Mouse (Mus musculus): ENCODE data around the gene Olfr1164. TPM values are rescaled to one million over a fixed set of nuclear protein-coding genes. Genes with fewer than 3 reads are reported as not detected.

Gene Olfr1164
- not detected in 2 replicates for polyA plus RNA-seq (2016; fragmentation: Nextera tagmentation; extraction: Ambion mirVana)

GRCm38 (mm10) chr2:88093866-88094265 lies at the start of gene Olfr1164:
TSS of gene Olfr1164 (minus strand) at chr2:88093966.
- no peaks in the 10 kb centered on the region for H3K4me1 ChIP-seq
- no peaks in the 10 kb centered on the region for H3K9me3 ChIP-seq
- H3K27ac ChIP-seq = no peak within 1 kb of the TSS
- H3K4me3 ChIP-seq = no peak within 1 kb of the TSS
- 80% methylated on average over 4 of the region's 4 CpGs for WGBS
- no peak for DNase-seq (ENCODE audit: extremely low spot score, low spot score)
- no peaks in the 10 kb centered on the region for H3K36me3 ChIP-seq (replicated peaks)
- no peaks in the 10 kb centered on the region for H3K27me3 ChIP-seq (ENCODE audit: poor library complexity, severe bottlenecking)

GRCm38 (mm10) chr2:88128172-88128571 lies 34.4 kb upstream of the Olfr1164 start, which contains the start of gene Olfr1166:
TSS of gene Olfr1166 (minus strand) at chr2:88128272.
- Histone ChIP-seq H3K4me1 (no peaks in the 10 kb centered on the region), H3K36me3 (replicated peaks) (no peaks in the 10 kb centered on the region), H3K9me3 (no peaks in the 10 kb centered on the region), H3K27me3 (ENCODE audit: poor library complexity, severe bottlenecking) (no peaks in the 10 kb centered on the region), H3K27ac (no peak within 1 kb of the TSS), H3K4me3 (no peak within 1 kb of the TSS)
- no peak for DNase-seq (ENCODE audit: extremely low spot score, low spot score)
- 98% methylated on average over 1 of the region's 1 CpGs for WGBS

- no peak for DNase-seq (ENCODE audit: extremely low spot score, low spot score)
- no peaks in the 10 kb centered on the region for H3K36me3 ChIP-seq (replicated peaks)
- no peak within 1 kb of the TSS for H3K4me3 ChIP-seq
- H3K9me3 ChIP-seq = no peaks in the 10 kb centered on the region
- no peak within 1 kb of the TSS for H3K27ac ChIP-seq
- no peaks in the 10 kb centered on the region for H3K27me3 ChIP-seq (ENCODE audit: poor library complexity, severe bottlenecking)
- H3K4me1 ChIP-seq = no peaks in the 10 kb centered on the region
Observed at GRCm38 (mm10) chr2:88071730-88072129, 22.0 kb downstream of the Olfr1164 start, which contains the start of gene Olfr1163. TSS of gene Olfr1163 (minus strand) at chr2:88071830.

- Histone ChIP-seq H3K27ac (no peak overlapping the region), H3K36me3 (replicated peaks) (no peaks in the 10 kb centered on the region), H3K27me3 (ENCODE audit: poor library complexity, severe bottlenecking) (no peaks in the 10 kb centered on the region), H3K4me1 (no peaks in the 10 kb centered on the region), H3K9me3 (0 out of 2 replicates have a peak, but pooled peaks cover 4% of the 10 kb centered on the region), H3K4me3 (no peak overlapping the region)
- WGBS = 83% methylated on average over 2 of the region's 2 CpGs
- no peak for DNase-seq (ENCODE audit: extremely low spot score, low spot score)
Observed at GRCm38 (mm10) chr2:88063587-88063986, 30.2 kb downstream of the Olfr1164 start.

GRCm38 (mm10) chr2:88051029-88051428 lies 42.7 kb downstream of the Olfr1164 start, which contains the start of gene Olfr1162:
TSS of gene Olfr1162 (minus strand) at chr2:88051129.
- no peak within 1 kb of the TSS for H3K4me3 ChIP-seq
- H3K27ac ChIP-seq = no peak within 1 kb of the TSS
- H3K4me1 ChIP-seq = no peaks in the 10 kb centered on the region
- H3K9me3 ChIP-seq = no peaks in the 10 kb centered on the region
- DNase-seq (ENCODE audit: extremely low spot score, low spot score) = no peak
- H3K27me3 ChIP-seq (ENCODE audit: poor library complexity, severe bottlenecking) = no peaks in the 10 kb centered on the region
- no peaks in the 10 kb centered on the region for H3K36me3 ChIP-seq (replicated peaks)
- WGBS = 93% methylated on average over 1 of the region's 1 CpGs

Other genes with a start within 250 kb of the Olfr1164 start
- not detected in 2 replicates for gene Olfr1150-ps1, start 250.0 kb downstream of the Olfr1164 start, polyA plus RNA-seq (2016; fragmentation: Nextera tagmentation; extraction: Ambion mirVana)
- gene Olfr1151, start 238.1 kb downstream of the Olfr1164 start, polyA plus RNA-seq (2016; fragmentation: Nextera tagmentation; extraction: Ambion mirVana) = not detected in 2 replicates
- not detected in 2 replicates for gene Olfr1152, start 227.5 kb downstream of the Olfr1164 start, polyA plus RNA-seq (2016; fragmentation: Nextera tagmentation; extraction: Ambion mirVana)
- not detected in 2 replicates for gene Olfr1153, start 199.0 kb downstream of the Olfr1164 start, polyA plus RNA-seq (2016; fragmentation: Nextera tagmentation; extraction: Ambion mirVana)
- not detected in 2 replicates for gene Olfr1154, start 188.8 kb downstream of the Olfr1164 start, polyA plus RNA-seq (2016; fragmentation: Nextera tagmentation; extraction: Ambion mirVana)
- gene Olfr1155, start 148.8 kb downstream of the Olfr1164 start, polyA plus RNA-seq (2016; fragmentation: Nextera tagmentation; extraction: Ambion mirVana) = not detected in 2 replicates
- not detected in 2 replicates for gene Olfr1156, start 140.9 kb downstream of the Olfr1164 start, polyA plus RNA-seq (2016; fragmentation: Nextera tagmentation; extraction: Ambion mirVana)
- not detected in 2 replicates for gene Olfr1157, start 125.7 kb downstream of the Olfr1164 start, polyA plus RNA-seq (2016; fragmentation: Nextera tagmentation; extraction: Ambion mirVana)
- not detected in 2 replicates for gene Olfr74, start 119.3 kb downstream of the Olfr1164 start, polyA plus RNA-seq (2016; fragmentation: Nextera tagmentation; extraction: Ambion mirVana)
- not detected in 2 replicates for gene Olfr1158, start 103.9 kb downstream of the Olfr1164 start, polyA plus RNA-seq (2016; fragmentation: Nextera tagmentation; extraction: Ambion mirVana)
- not detected in 2 replicates for gene Olfr1160, start 85.7 kb downstream of the Olfr1164 start, polyA plus RNA-seq (2016; fragmentation: Nextera tagmentation; extraction: Ambion mirVana)
- gene Olfr1161, start 71.2 kb downstream of the Olfr1164 start, polyA plus RNA-seq (2016; fragmentation: Nextera tagmentation; extraction: Ambion mirVana) = not detected in 2 replicates
- gene Olfr73, start 56.3 kb downstream of the Olfr1164 start, polyA plus RNA-seq (2016; fragmentation: Nextera tagmentation; extraction: Ambion mirVana) = not detected in 2 replicates
- not detected in 2 replicates for gene Olfr1162, start 42.8 kb downstream of the Olfr1164 start, polyA plus RNA-seq (2016; fragmentation: Nextera tagmentation; extraction: Ambion mirVana)
- gene Olfr1163, start 22.1 kb downstream of the Olfr1164 start, polyA plus RNA-seq (2016; fragmentation: Nextera tagmentation; extraction: Ambion mirVana) = not detected in 2 replicates
- gene Olfr1166, start 34.3 kb upstream of the Olfr1164 start, polyA plus RNA-seq (2016; fragmentation: Nextera tagmentation; extraction: Ambion mirVana) = not detected in 2 replicates
- gene Olfr1167, start 61.2 kb upstream of the Olfr1164 start, polyA plus RNA-seq (2016; fragmentation: Nextera tagmentation; extraction: Ambion mirVana) = not detected in 2 replicates
- gene Olfr1168, start 87.9 kb upstream of the Olfr1164 start, polyA plus RNA-seq (2016; fragmentation: Nextera tagmentation; extraction: Ambion mirVana) = not detected in 2 replicates
- gene Olfr1170, start 134.4 kb upstream of the Olfr1164 start, polyA plus RNA-seq (2016; fragmentation: Nextera tagmentation; extraction: Ambion mirVana) = not detected in 2 replicates
- gene Olfr1173, start 185.9 kb upstream of the Olfr1164 start, polyA plus RNA-seq (2016; fragmentation: Nextera tagmentation; extraction: Ambion mirVana) = not detected in 2 replicates
- not detected in 2 replicates for gene Olfr1174-ps, start 221.2 kb upstream of the Olfr1164 start, polyA plus RNA-seq (2016; fragmentation: Nextera tagmentation; extraction: Ambion mirVana)
- gene Olfr1175-ps, start 233.2 kb upstream of the Olfr1164 start, polyA plus RNA-seq (2016; fragmentation: Nextera tagmentation; extraction: Ambion mirVana) = not detected in 2 replicates
- gene Olfr1176, start 242.8 kb upstream of the Olfr1164 start, polyA plus RNA-seq (2016; fragmentation: Nextera tagmentation; extraction: Ambion mirVana) = not detected in 2 replicates

Measured in forebrain, embryonic 10.5 days (tissue).